Mouse (Mus musculus): ENCODE data around the gene Tymp. TPM values are rescaled to one million over a fixed set of nuclear protein-coding genes. Genes with fewer than 3 reads are reported as not detected.

The Tymp gene
- polyA plus RNA-seq, 1 experiment from 2014 or later, result 1.2 TPM

GRCm38 (mm10) chr15:89377938-89378828 is 1.3 kb upstream of the Tymp start:
- no peaks in the 10 kb centered on the region for H3K36me3 ChIP-seq (ENCODE audit: control insufficient read depth, insufficient read depth, low read length)
- H3K9ac ChIP-seq (ENCODE audit: low read length), result 0 out of 2 replicates have a peak overlapping the region, but pooled peaks have one; percentile 21
- no peak for DNase-seq (ENCODE audit: low spot score)
- H3K4me1 ChIP-seq (replicated peaks; ENCODE audit: control insufficient read depth, insufficient read depth, low read length), result peaks cover 26% of the 10 kb centered on the region
- H3K4me2 ChIP-seq (ENCODE audit: low read length), result peak overlapping the region; percentile 57
- H3K27ac ChIP-seq (ENCODE audit: low read depth), result no peak overlapping the region
- peaks cover 46% of the 10 kb centered on the region for H3K27me3 ChIP-seq (replicated peaks; ENCODE audit: control insufficient read depth, insufficient read depth, low read length)
- no peak for ATAC-seq (replicated peaks; ENCODE audit: low FRiP score, low TSS enrichment, low read depth)
- H3K4me3 ChIP-seq (ENCODE audit: low read depth, low read length), result peak overlapping the region; percentile 29
- 15% methylated on average over 46 of the region's 46 CpGs for WGBS
- no peaks in the 10 kb centered on the region for H3K9me3 ChIP-seq (ENCODE audit: control insufficient read depth, low read length)

GRCm38 (mm10) chr15:89377362-89377761 is 523 bp upstream of the Tymp start:
- WGBS, result 3% methylated on average over 18 of the region's 18 CpGs
- Histone ChIP-seq H3K4me2 (ENCODE audit: low read length) (peak overlapping the region; percentile 29), H3K4me3 (ENCODE audit: low read depth, low read length) (no peak overlapping the region; the same call in 1 of the 2 replicates), H3K36me3 (ENCODE audit: control insufficient read depth, insufficient read depth, low read length) (peaks cover 4% of the 10 kb centered on the region; the same call in 1 of the 2 replicates), H3K9ac (ENCODE audit: low read length) (no peak overlapping the region), H3K4me1 (replicated peaks; ENCODE audit: control insufficient read depth, insufficient read depth, low read length) (peaks cover 26% of the 10 kb centered on the region), H3K27me3 (replicated peaks; ENCODE audit: control insufficient read depth, insufficient read depth, low read length) (peaks cover 46% of the 10 kb centered on the region), H3K27ac (ENCODE audit: low read depth) (no peak overlapping the region), H3K9me3 (ENCODE audit: control insufficient read depth, low read length) (no peaks in the 10 kb centered on the region)
- ATAC-seq (replicated peaks; ENCODE audit: low FRiP score, low TSS enrichment, low read depth) (no peak), DNase-seq (ENCODE audit: low spot score) (no peak)

- Histone ChIP-seq H3K27ac (ENCODE audit: low read depth) (no peak overlapping the region), H3K36me3 (ENCODE audit: control insufficient read depth, insufficient read depth, low read length) (peaks cover 17% of the 10 kb centered on the region), H3K9me3 (ENCODE audit: control insufficient read depth, low read length) (no peaks in the 10 kb centered on the region), H3K4me2 (ENCODE audit: low read length) (no peak overlapping the region), H3K9ac (ENCODE audit: low read length) (no peak overlapping the region), H3K4me3 (ENCODE audit: low read depth, low read length) (no peak overlapping the region), H3K27me3 (replicated peaks; ENCODE audit: control insufficient read depth, insufficient read depth, low read length) (peaks cover 46% of the 10 kb centered on the region), H3K4me1 (replicated peaks; ENCODE audit: control insufficient read depth, insufficient read depth, low read length) (peaks cover 26% of the 10 kb centered on the region)
- WGBS, result 82% methylated on average over 7 of the region's 7 CpGs
- DNase-seq (ENCODE audit: low spot score) (no peak), ATAC-seq (replicated peaks; ENCODE audit: low FRiP score, low TSS enrichment, low read depth) (no peak)
Measured at GRCm38 (mm10) chr15:89376040-89376439, 799 bp downstream of the Tymp start.

- H3K36me3 ChIP-seq (ENCODE audit: control insufficient read depth, insufficient read depth, low read length), result peaks cover 27% of the 10 kb centered on the region
- peaks cover 39% of the 10 kb centered on the region for H3K27me3 ChIP-seq (replicated peaks; ENCODE audit: control insufficient read depth, insufficient read depth, low read length)
- no peak overlapping the region for H3K27ac ChIP-seq (ENCODE audit: low read depth)
- H3K4me3 ChIP-seq (ENCODE audit: low read depth, low read length), result no peak overlapping the region
- DNase-seq (ENCODE audit: low spot score) (no peak), ATAC-seq (replicated peaks; ENCODE audit: low FRiP score, low TSS enrichment, low read depth) (no peak)
- H3K4me2 ChIP-seq (ENCODE audit: low read length), result no peak overlapping the region
- no peaks in the 10 kb centered on the region for H3K9me3 ChIP-seq (ENCODE audit: control insufficient read depth, low read length)
- no peak overlapping the region for H3K9ac ChIP-seq (ENCODE audit: low read length)
- H3K4me1 ChIP-seq (replicated peaks; ENCODE audit: control insufficient read depth, insufficient read depth, low read length), result peaks cover 26% of the 10 kb centered on the region
- 92% methylated on average over 17 of the region's 17 CpGs for WGBS
Measured at GRCm38 (mm10) chr15:89374801-89375534, 1.9 kb downstream of the Tymp start.

GRCm38 (mm10) chr15:89374340-89374739 is 2.5 kb downstream of the Tymp start:
- Histone ChIP-seq H3K4me1 (replicated peaks; ENCODE audit: control insufficient read depth, insufficient read depth, low read length) (peaks cover 23% of the 10 kb centered on the region), H3K4me3 (ENCODE audit: low read depth, low read length) (peak overlapping the region; percentile 68), H3K36me3 (ENCODE audit: control insufficient read depth, insufficient read depth, low read length) (peaks cover 34% of the 10 kb centered on the region), H3K27ac (ENCODE audit: low read depth) (no peak overlapping the region; the same call in 1 of the 2 replicates), H3K27me3 (replicated peaks; ENCODE audit: control insufficient read depth, insufficient read depth, low read length) (peaks cover 33% of the 10 kb centered on the region), H3K4me2 (ENCODE audit: low read length) (peak overlapping the region; percentile 77), H3K9ac (ENCODE audit: low read length) (peak overlapping the region; percentile 70), H3K9me3 (ENCODE audit: control insufficient read depth, low read length) (no peaks in the 10 kb centered on the region)
- DNase-seq (ENCODE audit: low spot score), result no peak
- 50% methylated on average over 9 of the region's 9 CpGs for WGBS
- ATAC-seq (replicated peaks; ENCODE audit: low FRiP score, low TSS enrichment, low read depth), result no peak

- WGBS, result 0% methylated on average over 42 of the region's 42 CpGs
Measured at GRCm38 (mm10) chr15:89373762-89374248, 3.0 kb downstream of the Tymp start, which contains the start of gene Sco2. Gene Sco2, minus strand, starts transcription at chr15:89373846.

GRCm38 (mm10) chr15:89373027-89373761 is 3.6 kb downstream of the Tymp start:
- DNase-seq (ENCODE audit: low spot score), result peak; percentile 93
- H3K4me2 ChIP-seq (ENCODE audit: low read length), result peak overlapping the region; percentile 77
- H3K9me3 ChIP-seq (ENCODE audit: control insufficient read depth, low read length), result no peaks in the 10 kb centered on the region
- peak overlapping the region; percentile 68 for H3K4me3 ChIP-seq (ENCODE audit: low read depth, low read length)
- peak; percentile 80 for ATAC-seq (replicated peaks; ENCODE audit: low FRiP score, low TSS enrichment, low read depth)
- WGBS, result 2% methylated on average over 35 of the region's 35 CpGs
- H3K27ac ChIP-seq (ENCODE audit: low read depth), result peak overlapping the region; percentile 86
- peaks cover 11% of the 10 kb centered on the region for H3K4me1 ChIP-seq (replicated peaks; ENCODE audit: control insufficient read depth, insufficient read depth, low read length)
- H3K9ac ChIP-seq (ENCODE audit: low read length), result peak overlapping the region; percentile 70
- H3K36me3 ChIP-seq (ENCODE audit: control insufficient read depth, insufficient read depth, low read length), result peaks cover 45% of the 10 kb centered on the region
- peaks cover 22% of the 10 kb centered on the region for H3K27me3 ChIP-seq (replicated peaks; ENCODE audit: control insufficient read depth, insufficient read depth, low read length)

More at GRCm38 (mm10) chr15:89373762-89374248, 3.0 kb downstream of the Tymp start, which contains the start of gene Sco2:
- peaks cover 39% of the 10 kb centered on the region for H3K36me3 ChIP-seq (ENCODE audit: control insufficient read depth, insufficient read depth, low read length)
- no peaks in the 10 kb centered on the region for H3K9me3 ChIP-seq (ENCODE audit: control insufficient read depth, low read length)
- DNase-seq (ENCODE audit: low spot score) (peak; percentile 99), ATAC-seq (replicated peaks; ENCODE audit: low FRiP score, low TSS enrichment, low read depth) (peak; percentile 79)
- H3K27ac ChIP-seq (ENCODE audit: low read depth), result peak within 1 kb of the TSS; percentile 86
- peaks cover 17% of the 10 kb centered on the region for H3K4me1 ChIP-seq (replicated peaks; ENCODE audit: control insufficient read depth, insufficient read depth, low read length)
- peak within 1 kb of the TSS; percentile 70 for H3K9ac ChIP-seq (ENCODE audit: low read length)
- peaks cover 28% of the 10 kb centered on the region for H3K27me3 ChIP-seq (replicated peaks; ENCODE audit: control insufficient read depth, insufficient read depth, low read length)
- H3K4me3 ChIP-seq (ENCODE audit: low read depth, low read length), result peak within 1 kb of the TSS; percentile 68
- H3K4me2 ChIP-seq (ENCODE audit: low read length), result peak within 1 kb of the TSS; percentile 77

- Histone ChIP-seq H3K4me3 (ENCODE audit: low read depth, low read length) (no peak overlapping the region; the same call in 1 of the 2 replicates), H3K27ac (ENCODE audit: low read depth) (no peak overlapping the region), H3K4me2 (ENCODE audit: low read length) (peak overlapping the region; percentile 77), H3K9ac (ENCODE audit: low read length) (no peak overlapping the region), H3K36me3 (ENCODE audit: control insufficient read depth, insufficient read depth, low read length) (peaks cover 52% of the 10 kb centered on the region), H3K9me3 (ENCODE audit: control insufficient read depth, low read length) (no peaks in the 10 kb centered on the region), H3K27me3 (replicated peaks; ENCODE audit: control insufficient read depth, insufficient read depth, low read length) (peaks cover 15% of the 10 kb centered on the region), H3K4me1 (replicated peaks; ENCODE audit: control insufficient read depth, insufficient read depth, low read length) (peaks cover 10% of the 10 kb centered on the region; the same call in 1 of the 2 replicates)
- ATAC-seq (replicated peaks; ENCODE audit: low FRiP score, low TSS enrichment, low read depth) (no peak), DNase-seq (ENCODE audit: low spot score) (no peak)
- 85% methylated on average over 7 of the region's 7 CpGs for whole genome bisulfite sequencing
Measured at GRCm38 (mm10) chr15:89372536-89372935, 4.3 kb downstream of the Tymp start.

Measured in intestine, embryonic 14.5 days (tissue).